Mouse (Mus musculus) CH12.LX (cell line): ENCODE results near the gene Cdc14a. TPM values are rescaled to one million over a fixed set of nuclear protein-coding genes. Genes with fewer than 3 reads are reported as not detected.

ENCODE experiments used
- DNase-seq: peaks from one replicate; pipeline ENCODE4 v3.0.0-alpha.2; 2013; ENCODE audit errors: extremely low read depth
- H3K27ac ChIP-seq: 2 replicates; pipeline ENCODE4 v1.5.1; 2012; ENCODE audit warnings: low read depth, mild to moderate bottlenecking, control low read depth, moderate library complexity; ENCODE audit not compliant: insufficient read depth
- H3K27me3 ChIP-seq: replicated peaks from 2 replicates; pipeline ENCODE3; 2012; ENCODE audit warnings: inconsistent platforms
- H3K36me3 ChIP-seq, 2 experiments: replicated peaks in 1 of 2; 2 replicates each; pipeline versions ENCODE3 to v1.6.1; 2012; ENCODE audit warnings: inconsistent platforms in 1 of 2, low read length in 1 of 2, mild to moderate bottlenecking in 1 of 2, mixed read lengths in 1 of 2, moderate library complexity in 1 of 2; ENCODE audit not compliant: control insufficient read depth in 1 of 2, insufficient read depth in 1 of 2
- H3K4me1 ChIP-seq, 2 experiments: 2 replicates each; pipeline ENCODE4 v1.6.1; 2012; ENCODE audit warnings: inconsistent platforms in 1 of 2, moderate library complexity in 1 of 2; ENCODE audit not compliant: insufficient read depth in 2 of 2, control insufficient read depth in 1 of 2
- H3K4me2 ChIP-seq: 2 replicates; pipeline ENCODE4 v1.6.1; 2012; ENCODE audit warnings: low read depth, mild to moderate bottlenecking, control low read depth; ENCODE audit not compliant: poor library complexity, insufficient read depth, severe bottlenecking
- H3K4me3 ChIP-seq, 3 experiments: fragments of 150-350 bp in 1 of 3; sonication (generic) in 1 of 3; replicated peaks in 1 of 3; 2 replicates each; pipeline versions ENCODE3 to v1.5.1; 2011 to 2012; ENCODE audit warnings: low read depth in 2 of 3, low read length in 2 of 3, mild to moderate bottlenecking in 2 of 3, moderate library complexity in 2 of 3, control low read depth in 1 of 3, improper control_type of control experiment in 1 of 3, inconsistent platforms in 1 of 3, mixed read lengths in 1 of 3; ENCODE audit not compliant: poor library complexity in 1 of 3
- H3K79me2 ChIP-seq: replicated peaks from 2 replicates; pipeline ENCODE4 v1.6.1; 2012; ENCODE audit warnings: mild to moderate bottlenecking, moderate library complexity; ENCODE audit not compliant: control insufficient read depth, poor library complexity, insufficient read depth, severe bottlenecking; ENCODE audit errors: extremely low read depth
- H3K9ac ChIP-seq: 2 replicates; pipeline ENCODE4 v1.6.1; 2012; ENCODE audit warnings: low read depth, mild to moderate bottlenecking, control low read depth, moderate library complexity; ENCODE audit not compliant: insufficient read depth
- H3K9me3 ChIP-seq: replicated peaks from 2 replicates; pipeline ENCODE3; 2012; ENCODE audit warnings: low read length, inconsistent platforms, mixed read lengths
- CHD1 ChIP-seq: IDR thresholded peaks from 2 replicates; pipeline ENCODE4 v1.6.1; 2012; ENCODE audit warnings: low read depth, low read length, improper control_type of control experiment, inconsistent platforms
- CHD2 ChIP-seq: IDR thresholded peaks from 2 replicates; pipeline ENCODE4 v1.6.1; 2011; ENCODE audit warnings: low read length, improper control_type of control experiment
- E2F4 ChIP-seq: IDR thresholded peaks from 2 replicates; pipeline ENCODE4 v1.6.1; 2011; ENCODE audit warnings: low read depth, low read length, improper control_type of control experiment; ENCODE audit not compliant: insufficient replicate concordance
- ETS1 ChIP-seq: conservative IDR thresholded peaks from 2 replicates; pipeline ENCODE4 v1.6.1; 2012; ENCODE audit warnings: low read depth, mild to moderate bottlenecking, inconsistent platforms, low read length, improper control_type of control experiment, moderate library complexity
- GABPA ChIP-seq: IDR thresholded peaks from 2 replicates; pipeline ENCODE4 v1.6.1; 2012; ENCODE audit warnings: low read depth, low read length, improper control_type of control experiment, inconsistent platforms; ENCODE audit not compliant: insufficient replicate concordance
- HCFC1 ChIP-seq: IDR thresholded peaks from 2 replicates; pipeline ENCODE4 v1.6.1; 2012; ENCODE audit warnings: low read depth, mild to moderate bottlenecking, inconsistent platforms, low read length, improper control_type of control experiment
- IRF4 ChIP-seq: IDR thresholded peaks from 2 replicates; pipeline ENCODE4 v1.6.1; 2014; ENCODE audit warnings: low read depth, mild to moderate bottlenecking, inconsistent platforms, low read length, improper control_type of control experiment
- JUND ChIP-seq: conservative IDR thresholded peaks from 2 replicates; pipeline ENCODE4 v1.6.1; 2011; ENCODE audit warnings: low read depth, low read length, improper control_type of control experiment
- MAFK ChIP-seq: IDR thresholded peaks from 2 replicates; pipeline ENCODE4 v1.6.1; 2011; ENCODE audit warnings: low read length, improper control_type of control experiment; ENCODE audit not compliant: insufficient replicate concordance
- MAZ ChIP-seq: IDR thresholded peaks from 2 replicates; pipeline ENCODE4 v1.6.1; 2012; ENCODE audit warnings: low read depth, mild to moderate bottlenecking, inconsistent platforms, low read length, improper control_type of control experiment, moderate library complexity
- MYC ChIP-seq: IDR thresholded peaks from 2 replicates; pipeline ENCODE4 v1.6.1; 2011; ENCODE audit warnings: low read depth, mild to moderate bottlenecking, improper control_type of control experiment, low read length
- NRF1 ChIP-seq: IDR thresholded peaks from 2 replicates; pipeline ENCODE4 v1.6.1; 2014; ENCODE audit warnings: low read depth, mild to moderate bottlenecking, inconsistent platforms, low read length, improper control_type of control experiment, moderate library complexity
- PAX5 ChIP-seq: IDR thresholded peaks from 2 replicates; pipeline ENCODE4 v1.6.1; 2012; ENCODE audit warnings: low read length, inconsistent platforms, mixed read lengths
- POLR2A ChIP-seq: IDR thresholded peaks from 2 replicates; pipeline ENCODE4 v1.6.1; 2011; ENCODE audit warnings: low read depth, mild to moderate bottlenecking, improper control_type of control experiment, low read length
- POLR2AphosphoS2 ChIP-seq: IDR thresholded peaks from 2 replicates; pipeline ENCODE4 v1.6.1; 2011; ENCODE audit warnings: low read depth, low read length, improper control_type of control experiment
- RAD21 ChIP-seq: IDR thresholded peaks from 2 replicates; pipeline ENCODE4 v1.6.1; 2011; ENCODE audit warnings: low read depth, mild to moderate bottlenecking, low read length, improper control_type of control experiment, moderate library complexity
- SIN3A ChIP-seq: IDR thresholded peaks from 2 replicates; pipeline ENCODE4 v1.6.1; 2012; ENCODE audit warnings: low read length, improper control_type of control experiment, inconsistent platforms
- USF1 ChIP-seq: IDR thresholded peaks from 2 replicates; pipeline ENCODE4 v1.6.1; 2014; ENCODE audit warnings: low read depth, mild to moderate bottlenecking, inconsistent platforms, low read length, improper control_type of control experiment
- ZKSCAN1 ChIP-seq: IDR thresholded peaks from 2 replicates; pipeline ENCODE4 v1.6.1; 2012; ENCODE audit warnings: low read depth, inconsistent platforms, low read length, improper control_type of control experiment, borderline replicate concordance
- ZNF384 ChIP-seq: IDR thresholded peaks from 2 replicates; pipeline ENCODE4 v1.6.1; 2012; ENCODE audit warnings: low read depth, low read length, improper control_type of control experiment, inconsistent platforms
- dilution Hi-C: fragments of 300-500 bp; cut with MboI; formaldehyde crosslinking; loops from 2 replicates; pipeline ENCODE4 v1.14.3; 2020; ENCODE audit warnings: low sequenced_read_pairs; ENCODE audit not compliant: extremely low pct_unique_long_range_greater_than_20kb, extremely low pct_ligation_motif_present
- in situ Hi-C: fragments of 300-500 bp; cut with MboI; formaldehyde crosslinking; loops from 3 replicates; pipeline ENCODE4 v1.14.3; 2019; ENCODE audit warnings: low sequenced_read_pairs, low pct_ligation_motif_present, low pct_unique_long_range_greater_than_20kb, mixed read lengths
- polyA plus RNA-seq: library from polyadenylated mRNA; unstranded; fragments of >175 nt; gene quantifications from 2 replicates; pipeline ENCODE4 v1.2.1, GENCODE M21; 2012; ENCODE audit warnings: low read depth; ENCODE audit not compliant: insufficient read length
- total RNA-seq, 2 experiments: library from RNA; depleted of rRNA; stranded (reverse); fragments of 300-350 nt in 1 of 2; fragments of >200 nt in 1 of 2; gene quantifications; 2 replicates each; pipeline ENCODE4 v1.2.3; 2012 to 2014

The Cdc14a gene
- total and polyA plus RNA-seq, 3 experiments: 9.4 to 12.1 (median 9.8) TPM

DNA sequence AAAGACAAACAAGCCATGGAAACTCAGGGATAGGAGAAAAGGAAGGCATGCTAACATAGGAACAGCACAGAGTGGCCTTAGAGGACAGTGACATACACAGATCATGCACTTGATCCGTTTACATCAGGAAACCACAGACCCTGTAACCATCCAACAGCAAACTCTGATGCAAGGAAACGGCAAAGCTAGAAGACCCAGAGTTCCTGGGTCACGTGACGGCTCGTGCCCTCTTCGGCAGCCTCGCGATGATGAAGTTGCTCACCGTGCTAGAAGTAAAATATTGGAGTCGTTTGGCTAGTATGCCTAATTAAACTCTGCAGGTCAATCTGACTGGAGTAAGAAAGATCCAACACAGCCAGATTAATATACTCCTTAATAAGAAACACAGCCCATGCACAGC, 25.3 kb downstream of the Cdc14a start:
- Histone ChIP-seq H3K4me3 (no peak overlapping the region), H3K9me3 (no peaks in the 10 kb centered on the region), H3K4me1 (no peaks in the 10 kb centered on the region), H3K27me3 (no peaks in the 10 kb centered on the region), H3K79me2 (no peaks in the 10 kb centered on the region; the same call in 1 of the 2 replicates), H3K27ac (no peak overlapping the region), H3K4me2 (no peak overlapping the region), H3K36me3 (peaks cover 27 to 52% of the 10 kb centered on the region in 2 experiments), H3K9ac (no peak overlapping the region)
- in situ Hi-C loops (no loop called here), dilution Hi-C loops (no loop called here)
- no peak for TF ChIP-seq SIN3A
- TF ChIP-seq ZKSCAN1: no peak
- no peak for TF ChIP-seq JUND
- no peak for TF ChIP-seq PAX5
- TF ChIP-seq POLR2AphosphoS2: no peak
- TF ChIP-seq ETS1: no peak
- TF ChIP-seq MAFK: no peak
- TF ChIP-seq CHD1: no peak
- no peak for TF ChIP-seq E2F4
- TF ChIP-seq IRF4: no peak
- no peak for TF ChIP-seq RAD21
- no peak for TF ChIP-seq CHD2
- TF ChIP-seq MYC: no peak
- TF ChIP-seq MAZ: no peak
- no peak for TF ChIP-seq HCFC1
- no peak for TF ChIP-seq NRF1
- no peak for DNase-seq

DNA sequence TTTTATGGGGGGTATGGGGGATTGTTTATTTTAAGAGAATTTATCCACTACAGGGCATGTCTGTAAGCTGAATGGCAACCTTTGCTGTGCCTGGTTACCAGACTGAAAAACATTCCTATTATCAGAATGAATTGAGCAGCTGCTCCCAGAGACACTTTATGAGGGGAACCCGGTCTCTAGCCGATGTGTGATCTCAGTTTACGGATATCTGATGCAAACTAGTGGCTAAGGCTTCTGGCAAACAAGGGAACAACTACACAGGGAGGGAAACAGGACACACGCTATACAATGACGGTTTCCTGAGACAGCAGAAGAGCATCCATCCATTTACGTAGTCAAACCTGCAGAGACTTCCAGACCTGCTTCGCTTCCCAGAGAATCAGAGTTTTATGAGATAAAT, 25.9 kb downstream of the Cdc14a start:
- no peaks in the 10 kb centered on the region for H3K9me3 ChIP-seq
- H3K4me2 ChIP-seq: no peak overlapping the region
- dilution Hi-C loops (no loop called here), in situ Hi-C loops (no loop called here)
- H3K27me3 ChIP-seq: no peaks in the 10 kb centered on the region
- H3K4me3 ChIP-seq: no peak overlapping the region
- no peaks in the 10 kb centered on the region; the same call in 1 of the 2 replicates for H3K79me2 ChIP-seq
- no peaks in the 10 kb centered on the region for H3K4me1 ChIP-seq
- no peak overlapping the region for H3K27ac ChIP-seq
- no peak for TF ChIP-seq POLR2A
- no peak for TF ChIP-seq NRF1
- TF ChIP-seq MAFK: no peak
- TF ChIP-seq GABPA: no peak
- no peak for TF ChIP-seq PAX5
- no peak for TF ChIP-seq POLR2AphosphoS2
- no peak for TF ChIP-seq USF1
- TF ChIP-seq ZNF384: no peak
- H3K9ac ChIP-seq: no peak overlapping the region
- H3K36me3 ChIP-seq: peaks cover 27 to 50% of the 10 kb centered on the region in 2 experiments
- no peak for DNase-seq
